Mouse (Mus musculus) CD4-positive naive resting alpha-beta T cell, adult 76 days (primary cell): ENCODE results near the gene Nfkb1. TPM values are rescaled to one million over a fixed set of nuclear protein-coding genes. Genes with fewer than 3 reads are reported as not detected.

Experiments
- total RNA-seq: library from RNA; stranded (reverse); gene quantifications from one replicate; pipeline ENCODE4 v1.2.4, GENCODE M21; 2023

The Nfkb1 gene
- total RNA-seq: 196 TPM

GRCm38 (mm10) chr3:135691191-135692131 is at the start of gene Nfkb1:
Gene Nfkb1 (minus strand): TSS chr3:135691547.

Other genes starting within 250 kb of the Nfkb1 start
- gene Manba, start 205.9 kb downstream of the Nfkb1 start, total RNA-seq: 14.2 TPM
- gene Slc39a8, start 133.7 kb upstream of the Nfkb1 start, total RNA-seq: 5.0 TPM